Mouse (Mus musculus) lung, postnatal 14 days (tissue): ENCODE results near the gene Stk4.

Source experiments
- DNase-seq: peaks from one replicate; pipeline ENCODE4 v3.0.0; 2021

Gene Stk4

DNA sequence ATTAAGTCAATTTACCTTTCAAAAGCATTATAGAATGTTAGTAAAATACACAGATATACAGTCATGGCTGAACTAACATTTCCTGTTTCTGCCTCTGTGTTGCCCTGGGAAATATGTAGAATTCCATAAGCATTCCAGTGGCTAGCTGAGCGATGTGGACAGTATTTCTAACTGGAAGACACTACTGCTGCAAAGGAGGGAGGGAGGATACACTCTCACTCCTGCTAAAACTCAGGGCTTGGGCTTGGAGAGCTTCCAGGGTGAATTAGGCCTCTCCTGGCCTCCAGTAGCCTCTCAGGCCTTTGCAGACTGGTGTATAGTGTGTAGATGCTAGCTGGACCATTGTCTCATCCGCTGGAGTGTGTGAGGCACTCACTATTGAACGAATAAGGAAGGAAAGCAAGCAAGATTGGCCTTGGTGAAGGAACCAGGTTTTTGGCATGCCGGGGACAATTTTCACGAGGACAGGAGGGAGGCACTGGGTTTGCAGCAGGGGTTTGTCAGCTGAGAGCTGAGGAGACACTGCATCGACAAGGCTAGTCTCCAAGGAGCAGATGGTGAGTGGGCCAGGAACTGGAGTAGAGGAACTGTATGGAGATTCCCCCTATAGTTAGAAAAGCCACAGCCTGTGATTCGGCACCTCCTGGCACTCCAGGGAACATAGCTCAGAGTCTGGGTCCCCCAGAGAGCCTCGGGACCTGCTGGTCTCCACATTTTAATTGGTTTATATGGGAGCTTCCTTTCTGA, 104.7 kb downstream of the Stk4 start:
- no peak for DNase-seq

DNA sequence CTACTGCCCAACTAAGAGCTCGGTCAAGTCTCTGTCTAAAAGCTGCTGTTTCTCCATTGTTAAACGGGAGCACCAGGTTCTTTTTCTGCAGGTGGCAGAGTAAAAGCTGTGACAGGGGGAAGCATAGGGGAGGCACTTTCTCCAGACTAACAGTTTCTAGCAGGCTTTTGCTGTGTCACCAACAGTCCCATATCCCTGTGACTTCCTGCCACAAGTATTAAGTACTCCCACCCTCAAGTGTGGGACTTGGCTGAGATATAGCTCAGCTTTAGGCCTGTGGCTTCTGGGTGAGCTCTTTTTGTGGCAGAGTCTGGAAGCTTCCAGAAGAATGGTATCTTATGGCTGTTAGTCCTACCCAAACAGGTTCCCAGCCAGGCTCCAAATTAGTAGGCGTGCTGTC, 105.7 kb downstream of the Stk4 start:
- DNase-seq = no peak

DNA sequence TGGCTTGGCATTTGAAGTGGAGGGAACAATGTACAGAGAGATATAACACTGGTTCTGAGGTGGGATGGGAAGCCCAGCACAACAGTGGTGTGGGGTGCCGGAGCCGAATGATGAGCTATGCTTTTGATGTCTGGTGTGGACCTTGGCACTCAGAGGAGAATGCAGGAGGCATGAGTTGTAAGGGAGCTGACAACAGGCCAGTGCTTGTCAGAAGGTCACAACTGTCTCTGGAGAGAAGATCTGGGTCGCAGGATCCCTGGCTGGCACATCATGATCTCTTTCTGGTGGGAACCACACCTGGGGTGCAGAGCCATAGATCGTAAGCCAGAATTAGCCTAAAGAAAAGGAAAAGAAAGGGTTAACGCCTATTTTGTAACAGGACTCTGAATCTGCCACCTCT, 107.7 kb downstream of the Stk4 start:
- DNase-seq = no peak

DNA sequence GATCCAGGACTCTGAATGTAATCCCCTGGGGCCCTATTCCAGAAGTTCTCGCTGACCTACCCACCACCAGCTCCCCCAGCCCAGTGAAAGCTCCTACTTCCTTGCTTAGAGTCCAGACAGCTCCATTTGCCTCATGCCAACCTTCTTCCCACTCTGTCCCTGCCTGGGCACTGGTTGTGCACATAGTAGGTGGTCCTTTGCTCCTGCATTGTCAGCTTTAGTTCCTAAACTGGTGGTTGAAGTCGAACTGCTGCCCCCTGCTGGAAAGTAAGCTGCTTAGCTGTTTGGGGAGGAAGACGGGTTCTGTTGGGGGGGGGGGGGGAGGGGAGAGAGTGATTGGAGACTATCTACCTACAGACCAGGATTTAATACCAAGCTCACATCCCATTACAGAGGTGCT, 110.0 kb downstream of the Stk4 start:
- DNase-seq = peak; percentile 54

DNA sequence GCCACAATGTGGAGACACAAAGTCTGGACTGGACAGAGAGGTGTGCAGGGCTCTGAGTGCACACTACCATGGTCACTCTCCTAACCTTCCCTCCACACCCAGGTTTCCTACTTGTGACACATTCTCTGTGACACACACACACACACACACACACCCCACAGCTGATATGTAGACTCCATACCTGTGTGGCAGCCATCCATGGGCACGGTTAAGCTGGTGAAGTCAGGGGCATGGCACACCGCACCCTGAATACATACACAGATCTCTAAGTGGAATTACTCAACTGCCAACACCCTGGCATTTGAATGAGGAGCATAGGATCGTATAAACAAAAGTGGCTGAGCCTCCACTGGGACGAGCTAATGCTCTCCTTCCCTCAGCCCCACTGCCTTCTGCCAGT, 110.6 kb downstream of the Stk4 start:
- no peak for DNase-seq

DNA sequence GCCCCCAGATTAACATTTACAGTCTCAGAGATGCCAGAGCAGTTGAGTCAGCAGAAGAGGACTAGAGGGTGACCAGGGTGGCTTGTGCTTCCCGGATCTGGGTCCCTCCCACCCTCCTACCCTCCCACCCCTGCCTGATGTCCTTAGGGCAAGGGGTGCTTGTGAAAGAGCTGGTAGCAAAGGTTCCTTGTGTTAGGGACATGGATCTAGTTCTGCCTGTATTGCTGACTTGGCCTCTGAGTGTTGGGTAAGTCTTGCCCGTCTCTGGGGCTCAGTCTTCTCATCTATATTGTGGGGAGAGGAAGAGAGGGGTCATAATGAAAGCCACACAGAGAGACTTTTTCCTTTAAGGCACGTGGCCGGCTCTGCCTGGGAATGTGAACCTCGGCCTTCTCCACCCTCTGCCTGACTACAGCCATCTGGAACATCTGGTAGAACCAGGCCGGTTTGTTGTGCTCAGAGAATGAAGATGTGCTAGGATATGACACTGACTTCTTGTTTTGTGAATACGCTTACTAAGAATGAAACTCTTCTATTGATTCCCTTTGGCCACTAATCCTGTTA, 112.7 kb downstream of the Stk4 start, which contains the start of gene Wfdc5:
Gene Wfdc5 (minus strand): TSS at position 51 of the 564 bp plus-strand sequence.
- no peak for DNase-seq

DNA sequence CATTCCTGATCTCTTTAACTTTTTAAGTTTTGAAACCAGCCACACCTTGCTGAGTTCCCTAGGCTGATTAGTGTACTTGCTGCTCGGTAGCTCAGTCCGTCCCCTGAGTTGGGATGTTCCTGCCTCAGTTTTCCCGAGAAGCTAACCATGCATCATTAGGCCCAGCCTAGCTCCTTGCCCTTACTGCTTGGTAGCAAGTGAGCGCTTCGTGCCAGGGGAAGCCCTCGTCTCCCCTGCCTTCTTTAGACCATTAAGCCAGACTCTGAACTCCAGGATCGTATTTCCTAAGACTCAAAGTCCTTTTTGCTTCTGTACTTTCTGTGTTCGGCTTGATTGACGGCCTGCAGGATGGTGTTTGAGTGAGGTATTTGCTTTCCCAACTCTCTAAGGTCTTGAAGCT, 113.2 kb downstream of the Stk4 start:
- DNase-seq = no peak

DNA sequence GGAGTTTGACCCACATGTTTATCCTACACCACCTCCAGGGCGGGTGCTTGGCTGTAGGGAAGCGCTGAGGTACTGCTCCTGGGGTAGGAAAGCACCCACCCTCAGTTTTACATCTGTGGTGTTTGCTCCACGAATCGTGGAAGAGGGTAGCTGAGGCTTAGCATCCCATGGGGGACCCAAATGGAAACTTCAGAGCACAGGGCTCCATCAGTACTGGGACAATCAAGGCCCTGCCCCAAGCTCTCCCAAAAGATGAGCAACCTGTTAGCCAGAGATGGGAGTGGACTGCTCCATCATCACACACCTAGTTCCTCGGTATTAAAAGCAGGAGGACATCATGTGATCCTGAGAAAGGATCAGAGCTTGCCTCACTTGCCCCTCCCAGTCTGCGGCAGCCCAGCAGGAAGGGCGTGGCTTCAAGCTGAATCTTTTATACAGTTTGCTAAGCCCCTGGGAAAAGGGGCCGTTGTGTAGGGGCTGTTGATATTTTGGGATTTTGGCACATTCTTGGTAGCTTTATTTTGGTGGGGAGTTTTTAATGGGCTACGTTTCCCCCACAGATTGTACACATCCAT, 114.1 kb downstream of the Stk4 start:
- no peak for DNase-seq

DNA sequence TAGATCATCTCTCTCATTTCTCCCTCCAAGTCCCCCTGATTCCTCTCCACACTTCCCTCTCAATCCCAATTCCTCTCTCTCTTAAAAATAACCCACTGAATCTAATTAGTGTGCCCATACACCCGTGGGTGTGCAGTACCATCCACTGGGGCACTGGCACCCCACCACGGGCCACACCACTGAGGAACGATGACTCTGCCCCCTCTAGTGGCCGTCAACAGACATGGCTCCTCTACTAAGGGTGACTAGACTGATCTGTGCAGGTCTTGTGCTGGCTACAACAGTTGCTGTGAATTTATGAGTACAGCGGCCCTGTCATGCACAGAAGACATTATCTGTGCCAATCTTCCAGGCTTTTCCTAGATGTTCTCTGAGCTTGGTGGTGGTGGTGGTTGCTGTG, 118.6 kb downstream of the Stk4 start:
- DNase-seq = no peak

DNA sequence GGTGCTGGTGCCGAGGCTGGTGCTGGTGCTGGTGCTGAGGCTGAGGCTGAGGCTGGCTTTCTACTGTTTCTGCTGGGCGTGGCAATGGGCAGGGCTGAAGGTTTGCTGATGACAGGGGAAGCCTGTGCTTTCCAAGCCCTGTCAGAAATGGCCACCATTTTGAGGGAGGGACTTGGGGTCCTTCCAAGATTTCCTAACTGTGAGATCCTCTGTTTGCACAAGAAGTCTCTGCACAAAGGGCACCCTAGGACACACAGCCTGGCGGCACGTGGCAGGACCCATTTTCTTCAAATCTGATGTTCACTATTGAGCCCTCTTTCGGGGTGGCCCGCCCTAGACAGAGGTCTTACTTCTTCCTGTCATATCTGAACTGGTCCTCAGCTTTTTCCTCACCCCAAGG, 120.5 kb downstream of the Stk4 start, which contains the start of gene Wfdc12:
Gene Wfdc12 (minus strand): TSS at position 33 of the 400 bp plus-strand sequence.
- DNase-seq = peak; percentile 18

DNA sequence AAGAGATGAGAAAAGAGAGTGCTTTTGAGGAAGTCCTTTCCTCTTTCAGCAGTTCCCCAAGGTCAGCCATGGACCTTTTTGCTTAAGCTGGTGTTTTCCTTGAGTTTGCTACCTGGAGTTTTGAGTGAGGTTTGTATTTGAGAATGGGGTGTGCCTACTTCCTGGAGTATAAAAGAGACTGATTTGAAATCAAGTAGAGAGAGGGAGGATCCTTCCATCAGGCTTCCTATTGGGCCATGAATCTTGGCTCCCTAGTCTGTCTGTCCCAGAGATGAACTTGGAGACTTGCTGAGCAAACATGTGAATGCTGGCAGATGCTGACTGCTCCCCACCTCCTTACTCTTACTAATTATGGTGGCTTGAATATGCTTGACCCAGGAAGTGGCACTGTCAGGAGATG, 122.2 kb downstream of the Stk4 start:
- no peak for DNase-seq

DNA sequence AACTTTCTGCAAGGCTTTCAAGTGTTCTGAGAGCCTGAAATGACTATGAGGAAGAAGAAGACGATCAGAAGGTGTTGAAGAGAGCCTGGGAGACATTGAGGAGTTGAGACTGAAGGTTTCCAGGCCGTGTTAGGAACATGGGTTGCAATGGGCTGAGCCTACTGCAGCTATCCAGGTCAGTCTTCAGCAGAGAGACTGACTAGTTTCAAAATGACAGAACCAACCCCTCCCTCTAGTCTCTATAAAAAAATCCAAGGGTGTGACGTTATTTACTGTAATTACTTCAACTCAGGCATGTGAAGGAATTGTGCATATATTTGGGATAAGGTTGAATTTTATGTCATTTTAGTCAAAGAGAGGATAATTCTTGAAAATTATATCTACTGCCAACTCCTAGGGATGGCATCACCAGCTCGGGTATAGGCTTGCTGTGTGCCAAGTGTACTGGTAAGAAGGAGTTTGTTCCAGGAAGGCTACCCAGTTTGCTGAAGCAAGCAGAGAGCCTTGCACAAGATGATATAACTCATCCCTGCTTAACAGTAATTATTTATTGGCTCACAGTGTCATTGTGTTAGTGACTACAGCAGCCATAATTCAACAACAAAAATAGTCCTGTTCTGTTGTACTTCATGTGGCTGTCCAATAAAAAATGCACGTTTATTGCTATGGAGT, 125.0 kb downstream of the Stk4 start:
- no peak for DNase-seq

DNA sequence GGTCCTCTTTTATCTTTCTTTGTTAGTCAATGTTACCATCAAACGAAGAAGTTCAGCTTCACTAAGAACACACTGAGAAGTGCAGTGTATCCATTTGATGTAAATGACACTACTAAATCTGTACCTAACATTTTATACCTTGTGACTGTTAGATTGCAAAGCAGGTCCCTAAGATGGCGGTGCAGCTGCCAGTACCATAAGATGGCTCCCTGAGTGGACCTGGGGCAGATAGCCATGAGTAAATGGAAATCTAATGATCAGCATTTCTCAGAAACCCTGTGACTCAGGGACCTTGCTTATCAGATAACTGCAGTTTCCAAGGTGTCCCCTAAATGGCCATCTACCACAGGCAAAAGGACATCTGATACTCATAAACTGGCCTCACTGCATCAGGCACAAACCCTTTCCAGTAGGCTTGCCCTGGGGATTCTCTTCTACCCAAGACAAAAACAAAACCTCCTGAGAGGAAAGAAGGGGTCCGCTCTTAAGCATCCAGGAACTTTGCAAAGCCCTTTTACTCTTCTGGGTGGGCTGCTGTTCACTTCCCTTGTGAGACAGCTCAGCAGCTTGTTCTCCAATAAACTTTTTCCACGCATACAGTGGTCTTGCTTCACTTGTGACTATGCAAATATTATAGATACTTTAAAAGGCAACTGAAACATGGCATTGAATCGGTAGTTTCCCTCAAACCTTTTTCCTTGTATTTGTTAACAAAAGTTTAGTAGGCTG, 126.0 kb downstream of the Stk4 start:
- DNase-seq = no peak

DNA sequence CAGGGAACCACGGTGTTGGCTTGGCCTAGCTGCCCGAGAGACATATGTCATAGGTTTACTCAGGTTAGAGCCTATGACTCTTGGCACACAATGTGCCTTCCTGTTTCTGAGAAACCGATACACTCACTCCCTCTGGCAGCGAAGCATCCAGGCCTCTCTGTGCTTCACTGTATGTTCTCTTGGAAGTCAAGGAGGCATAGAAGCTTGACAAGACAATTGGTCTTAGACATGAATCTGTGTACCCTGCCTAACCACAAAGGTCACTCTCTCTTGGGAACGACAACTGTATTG, 126.5 kb downstream of the Stk4 start:
- no peak for DNase-seq

DNA sequence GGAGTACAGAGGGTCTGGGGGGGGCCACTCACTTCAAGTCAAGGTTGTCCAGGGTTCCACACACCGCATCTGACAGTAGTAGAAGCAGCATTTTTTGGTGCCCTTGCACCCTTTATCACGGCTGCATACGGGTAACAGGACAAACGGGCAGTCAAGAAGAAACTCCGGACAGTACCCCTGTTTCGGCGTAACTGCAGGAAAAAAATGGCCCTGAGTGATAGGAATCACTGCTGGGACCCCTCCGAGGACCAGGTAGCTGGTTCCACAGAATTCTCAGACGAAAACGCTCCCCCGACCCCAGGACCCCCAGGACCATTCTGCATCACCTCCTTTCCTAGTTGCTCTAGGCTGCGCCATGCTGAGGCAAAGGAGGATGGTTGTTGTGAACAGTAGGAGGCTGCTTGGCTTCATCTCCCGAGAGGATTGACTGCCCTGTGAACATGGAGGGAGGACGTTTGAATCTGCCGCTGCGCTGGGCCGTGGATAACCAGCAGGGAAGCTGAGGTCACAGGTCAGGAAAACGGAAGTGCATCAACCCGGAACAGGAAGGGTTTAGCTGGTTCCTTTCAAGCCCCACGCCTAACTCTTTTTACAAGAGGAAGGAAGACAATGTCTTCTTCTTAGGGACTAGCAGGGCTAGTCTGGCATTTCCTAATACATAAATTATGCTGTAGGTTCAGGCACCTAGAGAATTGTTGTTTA, 129.7 kb downstream of the Stk4 start, which contains the start of gene Wfdc15a:
Gene Wfdc15a (minus strand): TSS at position 505 of the 702 bp plus-strand sequence.
- no peak for DNase-seq
